Mouse (Mus musculus) small intestine, adult 2 months (tissue): ENCODE measurements around the gene Vmn1r48. TPM values are rescaled to one million over a fixed set of nuclear protein-coding genes. Genes with fewer than 3 reads are reported as not detected.
"Not testable (repeated sequence)": the region's sequence is repeated elsewhere in the genome, so short reads cannot be mapped to it uniquely, and the experiment has no call there.

Experiments used
- H3K27ac ChIP-seq: fragments of 200-500 bp; 2 replicates; pipeline ENCODE4 v1.5.1; 2012; ENCODE audit warnings: low read depth, low read length, control low read depth, inconsistent platforms; ENCODE audit not compliant: insufficient read depth
- H3K27me3 ChIP-seq: fragments of 200-500 bp; 2 replicates; pipeline ENCODE4 v1.6.1; 2012; ENCODE audit warnings: mild to moderate bottlenecking, moderate library complexity, low read length, inconsistent platforms; ENCODE audit not compliant: control insufficient read depth, insufficient read depth
- H3K36me3 ChIP-seq: fragments of 200-500 bp; 2 replicates; pipeline ENCODE4 v1.6.1; 2012; ENCODE audit warnings: mild to moderate bottlenecking, low read length, control low read depth, inconsistent platforms; ENCODE audit not compliant: control insufficient read depth, insufficient read depth
- H3K4me1 ChIP-seq: fragments of 200-500 bp; 2 replicates; pipeline ENCODE4 v1.6.1; 2012; ENCODE audit warnings: low read length, inconsistent platforms, mixed read lengths; ENCODE audit not compliant: control insufficient read depth, insufficient read depth, insufficient read length
- H3K4me3 ChIP-seq: fragments of 200-500 bp; 2 replicates; pipeline ENCODE4 v1.5.1; 2012; ENCODE audit warnings: low read depth, mild to moderate bottlenecking, control low read depth, inconsistent platforms, low read length, moderate library complexity
- CTCF ChIP-seq: fragments of 200-500 bp; IDR thresholded peaks from 2 replicates; pipeline ENCODE4 v1.5.1; 2012; ENCODE audit warnings: low read depth, mild to moderate bottlenecking, control low read depth, inconsistent platforms, low read length, moderate library complexity, mixed read lengths; ENCODE audit not compliant: insufficient replicate concordance, insufficient read length; ENCODE audit errors: extremely low read depth
- POLR2A ChIP-seq: fragments of 200-500 bp; IDR thresholded peaks from 2 replicates; pipeline ENCODE4 v1.6.1; 2012; ENCODE audit warnings: low read depth, mild to moderate bottlenecking, control low read depth, inconsistent platforms, low read length, moderate library complexity
- WGBS: fragments of 180-500 bp; shearing (Covaris S2); methylation state at CpG from one replicate; pipeline ENCODE4 v1.1.7; 2018; 5-methylcytosine and 5-hydroxymethylcytosine counted together
- polyA plus RNA-seq: library from polyadenylated mRNA; depleted of rRNA; stranded (reverse); fragments of >200 nt; gene quantifications from 2 replicates; pipeline ENCODE4 v1.2.3, GENCODE M21; 2012; rRNA removed

Vmn1r48 gene
- polyA plus RNA-seq: not detected in 2 replicates

GRCm38 (mm10) chr6:90036741-90037140, at the start of gene Vmn1r48:
TSS of gene Vmn1r48 (minus strand) at chr6:90036841.
- WGBS: no CpG with 5 or more reads among the region's 2 CpGs
- H3K4me1 ChIP-seq, H3K27me3 ChIP-seq, H3K36me3 ChIP-seq, H3K4me3 ChIP-seq, H3K27ac ChIP-seq: not testable (repeated sequence)

- no peaks in the 10 kb centered on the region for H3K27me3 ChIP-seq
- no peaks in the 10 kb centered on the region for H3K36me3 ChIP-seq
- H3K27ac ChIP-seq: no peak within 1 kb of the TSS
- TF ChIP-seq POLR2A (no peak), CTCF (no peak)
- 74% methylated on average over 4 of the region's 4 CpGs for WGBS
- H3K4me1 ChIP-seq: no peaks in the 10 kb centered on the region
- no peak within 1 kb of the TSS for H3K4me3 ChIP-seq
These were observed 41.8 kb upstream of the Vmn1r48 start, which contains the start of gene Vmn1r49 for GRCm38 (mm10) chr6:90078406-90078805. TSS of gene Vmn1r49 (minus strand) at chr6:90078506.

- WGBS: 100% methylated on average over 1 of the region's 1 CpGs
- H3K27ac ChIP-seq, H3K27me3 ChIP-seq, H3K36me3 ChIP-seq, H3K4me3 ChIP-seq, H3K4me1 ChIP-seq: not testable (repeated sequence)
These were observed 20.8 kb downstream of the Vmn1r48 start, which contains the start of gene Vmn1r47 for GRCm38 (mm10) chr6:90015847-90016246. TSS of gene Vmn1r47 (plus strand) at chr6:90016147.

GRCm38 (mm10) chr6:89985989-89986388, 50.7 kb downstream of the Vmn1r48 start:
- H3K27me3 ChIP-seq: no peaks in the 10 kb centered on the region
- H3K36me3 ChIP-seq: no peaks in the 10 kb centered on the region
- WGBS: 9% methylated on average over 1 of the region's 1 CpGs
- no peak overlapping the region for H3K27ac ChIP-seq
- H3K4me3 ChIP-seq: no peak overlapping the region
- TF ChIP-seq POLR2A (no peak), CTCF (no peak)
- no peaks in the 10 kb centered on the region for H3K4me1 ChIP-seq

Other genes with a start within 250 kb of the Vmn1r48 start
- not detected in 2 replicates for gene Vmn1r42, start 160.4 kb downstream of the Vmn1r48 start, polyA plus RNA-seq
- 0.01 TPM in 1 of 2 replicates, not detected in the other for gene Vmn1r43, start 160.4 kb downstream of the Vmn1r48 start, polyA plus RNA-seq
- gene Vmn1r44, start 153.2 kb downstream of the Vmn1r48 start, polyA plus RNA-seq: not detected in 2 replicates
- gene Vmn1r45, start 96.2 kb downstream of the Vmn1r48 start, polyA plus RNA-seq: not detected in 2 replicates
- gene Vmn1r46, start 67.5 kb downstream of the Vmn1r48 start, polyA plus RNA-seq: not detected in 2 replicates
- not detected in 2 replicates for gene Vmn1r47, start 20.7 kb downstream of the Vmn1r48 start, polyA plus RNA-seq
- not detected in 2 replicates for gene Vmn1r49, start 41.7 kb upstream of the Vmn1r48 start, polyA plus RNA-seq
- not detected in 2 replicates for gene Vmn1r50, start 64.6 kb upstream of the Vmn1r48 start, polyA plus RNA-seq
- not detected in 2 replicates for gene Vmn1r51, start 85.8 kb upstream of the Vmn1r48 start, polyA plus RNA-seq
- gene Vmn1r52, start 138.0 kb upstream of the Vmn1r48 start, polyA plus RNA-seq: not detected in 2 replicates
- gene V1ra8, start 166.0 kb upstream of the Vmn1r48 start, polyA plus RNA-seq: not detected in 2 replicates
- gene Vmn1r53, start 187.6 kb upstream of the Vmn1r48 start, polyA plus RNA-seq: not detected in 2 replicates
- gene Vmn1r54, start 209.5 kb upstream of the Vmn1r48 start, polyA plus RNA-seq: not detected in 2 replicates